Mouse (Mus musculus): ENCODE results near the gene Palm3.

GRCm38 (mm10) chr8:84070241-84070640 lies 49.0 kb downstream of the Palm3 start:
- TF ChIP-seq CTCF (IDR thresholded peaks at IDR 0.05; ENCODE audit: low read depth), result no peak
- TF ChIP-seq EP300 (optimal IDR thresholded peaks at IDR 0.05), result no peak

Measured in stomach, postnatal 0 days (tissue).